Mouse (Mus musculus): ENCODE results near the gene Olfr615.
"Not testable (repeated sequence)": the region's sequence is repeated elsewhere in the genome, so short reads cannot be mapped to it uniquely, and the experiment has no call there.

Gene Olfr615

DNA sequence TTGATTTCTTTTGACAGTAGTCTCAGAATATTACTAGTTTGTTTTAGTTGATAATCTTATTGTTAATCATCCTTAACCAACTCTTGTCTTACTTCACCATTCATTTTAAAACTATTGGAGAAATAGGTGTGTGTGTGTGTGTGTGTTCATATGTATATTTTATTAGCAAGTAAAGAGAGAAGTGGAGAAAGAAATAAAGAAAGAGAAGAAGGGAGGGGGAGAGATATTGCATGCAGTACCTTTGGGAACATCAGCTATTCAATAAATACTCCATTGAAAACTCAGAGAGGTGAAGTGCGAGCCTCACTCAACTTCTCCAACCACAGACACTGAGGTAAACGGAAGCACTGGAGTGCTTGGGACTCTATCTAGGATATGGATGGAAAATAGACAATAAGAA, at the start of gene Olfr615:
TSS of gene Olfr615 (plus strand) at position 301 of the 400 bp plus-strand sequence.
- DNase-seq = no peak

DNA sequence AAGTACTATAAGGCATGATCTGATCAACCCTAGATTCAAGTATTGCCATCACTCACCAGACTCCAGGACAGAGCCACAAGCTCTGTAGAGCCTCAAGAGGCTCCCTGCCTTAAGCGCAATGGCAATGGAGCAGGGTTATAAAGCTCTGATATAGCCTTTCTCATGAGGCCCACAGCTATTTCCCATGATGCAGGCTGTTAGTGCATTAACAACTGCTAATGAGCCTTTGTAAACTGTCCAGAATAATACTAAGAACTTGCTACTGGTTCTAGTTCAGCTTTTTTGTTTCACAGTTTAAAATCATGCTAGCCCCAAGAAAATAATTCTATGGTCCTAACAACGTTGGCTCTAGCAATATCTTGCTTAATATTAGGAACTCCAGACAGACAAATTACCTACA, 43.9 kb upstream of the Olfr615 start, which contains the start of gene Olfr610:
TSS of gene Olfr610 (minus strand) at position 101 of the 400 bp plus-strand sequence.
- DNase-seq = no peak

DNA sequence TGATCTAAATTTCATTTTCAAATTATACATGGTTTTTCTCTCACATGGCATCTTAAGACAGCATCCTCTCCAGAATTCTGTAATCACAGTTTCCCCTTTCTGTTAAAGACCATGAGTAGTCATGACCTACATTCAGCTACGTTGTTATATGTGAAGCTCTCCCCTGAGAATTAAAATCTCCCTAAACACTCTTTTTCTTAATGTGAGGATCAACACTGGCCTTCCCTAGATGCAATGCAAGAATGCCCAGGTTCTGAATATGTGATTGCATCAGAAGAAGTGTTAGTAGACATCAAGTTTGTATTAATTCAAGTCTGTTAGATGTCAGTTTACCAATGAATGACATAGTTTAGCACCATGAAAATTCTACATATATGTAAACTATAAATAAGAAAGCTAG, 35.1 kb upstream of the Olfr615 start, which contains the start of gene Olfr611:
TSS of gene Olfr611 (minus strand) at position 101 of the 400 bp plus-strand sequence.
- DNase-seq = not testable (repeated sequence)

DNA sequence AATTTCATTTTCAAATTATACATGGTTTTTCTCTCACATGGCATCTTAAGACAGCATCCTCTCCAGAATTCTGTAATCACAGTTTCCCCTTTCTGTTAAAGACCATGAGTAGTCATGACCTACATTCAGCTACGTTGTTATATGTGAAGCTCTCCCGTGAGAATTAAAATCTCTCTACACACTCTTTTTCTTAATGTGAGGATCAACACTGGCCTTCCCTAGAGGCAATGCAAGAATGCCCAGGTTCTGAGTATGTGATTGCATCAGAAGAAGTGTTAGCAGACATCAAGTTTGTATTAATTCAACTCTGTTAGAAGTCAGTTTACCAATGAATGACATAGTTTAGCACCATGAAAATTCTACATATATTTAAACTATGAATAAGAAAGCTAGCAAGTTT, 13.3 kb upstream of the Olfr615 start, which contains the start of gene Olfr612:
TSS of gene Olfr612 (minus strand) at position 101 of the 400 bp plus-strand sequence.
- not testable (repeated sequence) for DNase-seq

DNA sequence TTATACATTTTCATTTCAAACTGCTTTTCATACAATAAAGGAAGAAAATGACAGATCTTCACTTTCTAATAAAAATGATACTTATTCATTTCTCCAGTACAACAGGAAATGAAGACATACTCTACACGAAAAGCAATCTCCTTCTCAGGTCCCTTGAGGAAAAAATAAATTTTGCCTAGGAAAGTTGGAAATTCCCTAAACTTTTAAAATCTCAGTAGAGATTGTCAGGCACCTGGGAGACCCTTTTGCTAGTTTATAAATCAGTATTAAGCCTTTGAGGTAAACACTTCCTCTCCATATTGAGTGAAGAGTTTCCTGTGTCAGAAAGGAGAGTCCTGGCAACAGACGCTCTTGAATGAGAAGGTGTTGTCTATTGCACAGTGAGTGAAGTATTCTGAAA, 8.1 kb upstream of the Olfr615 start, which contains the start of gene Olfr613:
TSS of gene Olfr613 (plus strand) at position 301 of the 400 bp plus-strand sequence.
- no peak for DNase-seq

DNA sequence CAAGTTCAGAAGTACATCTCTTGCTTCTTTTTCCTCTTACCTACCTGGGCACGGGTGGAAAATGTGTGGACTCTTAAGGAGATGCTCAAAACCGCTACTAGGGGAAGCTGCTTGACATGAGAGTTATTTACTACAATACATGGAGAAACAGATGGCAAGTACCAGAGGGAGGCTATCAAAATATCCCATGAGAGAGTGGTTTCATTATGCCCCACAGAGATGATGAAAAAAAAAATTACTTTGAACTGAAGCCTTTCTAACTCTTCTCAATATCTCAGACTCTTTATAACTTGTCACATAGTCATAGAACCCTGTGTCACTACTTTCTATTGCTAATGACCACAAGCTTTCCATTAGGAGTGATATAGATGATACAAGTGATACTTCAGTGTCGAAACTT, 13.2 kb downstream of the Olfr615 start, which contains the start of gene Olfr616:
TSS of gene Olfr616 (minus strand) at position 101 of the 400 bp plus-strand sequence.
- DNase-seq = no peak

DNA sequence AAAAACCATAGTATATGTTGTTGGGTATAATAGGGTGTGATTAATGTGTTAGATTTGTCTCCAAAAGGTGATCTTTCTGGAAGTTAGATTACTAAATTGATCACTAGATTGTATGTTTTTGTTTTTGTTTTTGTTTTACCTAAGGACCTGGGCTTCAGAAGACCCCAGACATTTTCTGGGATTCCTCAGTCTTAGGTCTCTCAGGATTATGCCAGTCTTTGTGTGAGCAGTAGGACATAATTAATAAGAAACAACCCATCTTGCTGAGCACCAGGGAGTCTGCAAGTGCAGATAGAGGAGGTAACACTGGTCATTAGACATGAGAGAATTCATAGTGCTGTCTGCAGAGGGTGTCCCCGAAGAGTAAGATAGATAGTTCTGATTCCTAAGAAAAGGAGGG, 16.9 kb downstream of the Olfr615 start, which contains the start of gene Olfr617:
TSS of gene Olfr617 (plus strand) at position 301 of the 400 bp plus-strand sequence.
- no peak for DNase-seq

DNA sequence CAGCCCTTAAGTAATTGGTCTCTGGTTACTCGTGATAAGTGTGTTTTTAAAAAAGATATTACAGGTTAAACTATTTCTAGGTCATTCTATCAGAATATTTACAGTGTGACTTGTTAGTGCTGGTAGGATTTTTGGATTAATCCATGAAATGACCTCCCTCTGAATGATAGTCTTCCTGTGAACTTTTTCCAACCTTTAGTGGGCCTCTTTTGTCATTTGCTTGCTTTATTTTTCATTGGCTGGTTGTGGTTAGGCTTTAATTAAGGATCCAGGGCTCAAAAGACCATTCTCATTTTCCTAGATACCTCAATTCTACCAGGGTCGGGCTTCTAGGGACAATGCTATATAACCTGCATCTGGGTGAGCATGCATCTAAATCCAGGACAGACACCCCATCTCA, 33.9 kb downstream of the Olfr615 start, which contains the start of gene Olfr618:
TSS of gene Olfr618 (plus strand) at position 301 of the 400 bp plus-strand sequence.
- no peak for DNase-seq

DNA sequence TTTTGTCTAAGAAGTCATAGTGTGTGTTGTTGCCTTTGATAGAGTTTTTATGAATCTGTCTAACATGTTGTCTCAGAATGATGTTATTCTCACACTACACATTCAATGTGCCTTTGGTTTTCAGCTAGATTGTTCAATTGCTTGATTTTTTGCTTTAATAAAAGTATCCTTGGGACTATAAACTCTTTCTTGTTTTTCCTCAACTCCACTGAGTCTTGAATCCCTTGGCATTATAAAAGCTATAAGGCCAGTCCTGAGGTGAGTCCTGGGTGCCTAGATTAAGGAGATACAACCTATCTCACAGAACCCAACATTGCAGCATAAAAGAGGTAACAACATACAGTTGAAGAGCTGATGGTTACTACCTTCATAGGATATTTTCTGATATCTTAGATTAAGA, 44.4 kb downstream of the Olfr615 start, which contains the start of gene Olfr619:
TSS of gene Olfr619 (plus strand) at position 301 of the 400 bp plus-strand sequence.
- no peak for DNase-seq

DNA sequence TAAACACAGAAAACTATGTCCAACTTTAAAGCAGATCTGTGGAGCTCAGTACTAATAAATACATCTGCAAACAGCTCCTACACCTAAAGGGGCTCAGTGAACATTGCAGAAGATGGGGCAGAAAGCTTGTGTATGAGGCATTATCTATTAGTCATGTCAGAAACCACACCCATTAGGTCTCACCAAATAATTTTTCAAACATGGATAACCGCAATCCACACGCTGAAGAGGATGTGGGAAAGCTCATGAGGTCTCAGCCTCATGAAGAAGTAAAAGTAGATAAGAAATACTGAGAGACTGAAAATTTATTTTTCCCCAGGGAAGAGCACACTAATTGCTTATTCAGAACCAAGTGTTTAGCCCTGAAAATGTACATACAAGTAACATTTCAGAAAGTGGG, 51.5 kb downstream of the Olfr615 start:
- no peak for DNase-seq

DNA sequence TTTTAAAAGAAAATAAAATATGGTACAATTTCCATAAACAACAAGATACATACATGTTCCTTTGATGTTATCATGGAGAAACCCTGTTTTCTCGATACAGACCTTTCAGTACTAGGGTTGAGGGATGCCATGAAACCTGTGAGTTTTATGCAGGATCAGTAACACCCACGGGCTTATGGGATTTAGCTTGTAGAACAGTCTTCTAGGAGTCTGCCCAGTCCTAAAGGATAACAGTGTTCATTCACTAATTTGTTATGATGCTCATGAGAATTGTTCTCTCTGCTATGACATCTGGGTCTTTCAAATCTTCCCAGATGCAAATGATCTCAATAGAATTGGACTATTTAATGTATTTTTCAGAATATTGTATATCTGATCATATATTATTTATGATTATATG, 56.6 kb downstream of the Olfr615 start, which contains the start of gene Olfr620:
TSS of gene Olfr620 (minus strand) at position 101 of the 400 bp plus-strand sequence.
- no peak for DNase-seq
